Mouse (Mus musculus) 3T3-L1 (cell line): ENCODE results near the gene 3110082J24Rik.

ENCODE experiments used
- DNase-seq: peaks from one replicate; pipeline ENCODE4 v3.0.0-alpha.2; 2015; ENCODE audit warnings: low read depth, low spot score

3110082J24Rik gene

GRCm38 (mm10) chr5:30105668-30106300 is at the start of gene 3110082J24Rik:
3110082J24Rik (minus strand) TSS chr5:30106086.
- no peak for DNase-seq

GRCm38 (mm10) chr5:30155395-30155792 is 49.5 kb upstream of the 3110082J24Rik start:
- no peak for DNase-seq

GRCm38 (mm10) chr5:30154474-30155394 is 48.8 kb upstream of the 3110082J24Rik start, which contains the start of the genes Hadha and Hadhb:
Hadha (minus strand) TSS chr5:30155162.
Hadhb (plus strand) TSS chr5:30155248.
- DNase-seq, result peak; percentile 87

- peak; percentile 65 for DNase-seq
Observed at GRCm38 (mm10) chr5:30154013-30154412, 48.1 kb upstream of the 3110082J24Rik start.

- DNase-seq, result no peak
Observed at GRCm38 (mm10) chr5:30153222-30153621, 47.3 kb upstream of the 3110082J24Rik start.

GRCm38 (mm10) chr5:30152413-30152812 is 46.5 kb upstream of the 3110082J24Rik start:
- DNase-seq, result no peak

- no peak for DNase-seq
Observed at GRCm38 (mm10) chr5:30152007-30152406, 46.1 kb upstream of the 3110082J24Rik start.

GRCm38 (mm10) chr5:30148133-30148920 is 42.4 kb upstream of the 3110082J24Rik start:
- DNase-seq, result no peak

GRCm38 (mm10) chr5:30146526-30146925 is 40.6 kb upstream of the 3110082J24Rik start:
- DNase-seq, result no peak

GRCm38 (mm10) chr5:30138193-30138592 is 32.3 kb upstream of the 3110082J24Rik start:
- no peak for DNase-seq

GRCm38 (mm10) chr5:30137271-30137670 is 31.4 kb upstream of the 3110082J24Rik start:
- no peak for DNase-seq

- DNase-seq, result no peak
Observed at GRCm38 (mm10) chr5:30135711-30136231, 29.9 kb upstream of the 3110082J24Rik start.

GRCm38 (mm10) chr5:30132173-30132572 is 26.3 kb upstream of the 3110082J24Rik start:
- no peak for DNase-seq

GRCm38 (mm10) chr5:30131246-30131645 is 25.4 kb upstream of the 3110082J24Rik start:
- DNase-seq, result no peak

GRCm38 (mm10) chr5:30128680-30129079 is 22.8 kb upstream of the 3110082J24Rik start:
- DNase-seq, result no peak

- no peak for DNase-seq
Observed at GRCm38 (mm10) chr5:30127921-30128597, 22.2 kb upstream of the 3110082J24Rik start.

GRCm38 (mm10) chr5:30126756-30127155 is 20.9 kb upstream of the 3110082J24Rik start:
- peak; percentile 92 for DNase-seq

- DNase-seq, result peak; percentile 61
Observed at GRCm38 (mm10) chr5:30125587-30125986, 19.7 kb upstream of the 3110082J24Rik start.

GRCm38 (mm10) chr5:30122481-30122880 is 16.6 kb upstream of the 3110082J24Rik start:
- no peak for DNase-seq

GRCm38 (mm10) chr5:30120106-30120505 is 14.2 kb upstream of the 3110082J24Rik start:
- DNase-seq, result no peak

GRCm38 (mm10) chr5:30119163-30119562 is 13.3 kb upstream of the 3110082J24Rik start:
- no peak for DNase-seq
